Mouse (Mus musculus) adrenal gland, adult (tissue): ENCODE data around the gene Prpf31.

Experiments
- DNase-seq, 2 experiments: peaks; one replicate each; pipeline ENCODE4 v3.0.0; 2022 to 2023; ENCODE audit warnings: low spot score in 1 of 2; ENCODE audit not compliant: inconsistent age in 2 of 2

The Prpf31 gene

GRCm38 (mm10) chr7:3683908-3684550, 54.2 kb downstream of the Prpf31 start:
- no peak for DNase-seq

GRCm38 (mm10) chr7:3684698-3685097, 54.9 kb downstream of the Prpf31 start:
- DNase-seq = no peak

GRCm38 (mm10) chr7:3685400-3686187, 55.8 kb downstream of the Prpf31 start:
- no peak for DNase-seq

- peak in 1 of 2 experiments; percentile 45 for DNase-seq
These were observed 62.1 kb downstream of the Prpf31 start for GRCm38 (mm10) chr7:3691919-3692318.
